In the genomic region with DNA sequence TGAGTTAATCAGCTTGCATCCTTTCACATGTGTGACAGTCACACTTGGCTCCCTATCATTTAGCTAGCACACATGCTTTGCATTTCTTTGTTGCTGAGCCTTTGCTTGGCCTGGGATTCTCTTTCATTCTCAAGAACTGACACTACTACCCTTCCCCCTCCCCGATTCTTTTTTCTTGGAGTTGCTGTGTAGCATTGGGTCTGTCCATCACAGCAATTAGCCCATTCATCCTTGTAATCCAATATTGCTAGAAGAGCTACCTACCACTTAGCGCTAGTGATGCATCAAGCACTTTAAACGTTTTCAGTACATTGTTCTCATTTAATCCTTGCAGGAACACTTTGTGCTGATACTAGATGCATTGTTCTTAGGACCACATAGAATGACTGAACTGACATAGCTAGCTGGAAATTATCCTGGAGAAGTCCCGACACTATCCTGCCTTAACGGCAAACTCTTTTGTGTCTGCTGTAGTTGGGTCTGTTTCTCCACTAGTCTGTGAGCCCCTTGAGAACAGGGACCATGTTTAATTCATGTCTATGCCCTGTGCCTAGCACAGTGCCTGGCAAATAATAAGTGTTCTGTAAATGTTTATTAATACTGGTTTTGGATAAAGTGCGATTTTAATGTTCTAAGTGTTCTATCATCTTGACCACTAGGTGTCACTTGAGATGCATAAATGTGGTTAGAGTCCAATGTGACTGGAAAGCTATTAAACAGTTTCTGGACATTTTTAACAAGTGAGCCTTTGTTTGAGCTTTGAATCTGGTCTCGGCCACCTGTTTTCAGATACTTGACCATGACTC, we compare ENCODE assay signal across 9 mouse cellular contexts. TPM values are rescaled to one million over a fixed set of nuclear protein-coding genes. Genes with fewer than 3 reads are reported as not detected.
DNase-seq lines count a peak whose midpoint lies in the region; ATAC-seq and TF ChIP-seq lines count a peak whose summit lies in the region.
"Had no signal": no experiment of that assay in that cellular context is flagged by ENCODE, and none has a peak within 500 bp of the region (broad histone marks: within the 10 kb centered on the region; RNA-seq: fewer than 3 reads in every experiment).

No protein-coding gene starts in this region.

- H3K27ac ChIP-seq in kidney, postnatal 0 days = no peak overlapping the region
- no peak overlapping the region for H3K27ac ChIP-seq in MEL (ENCODE audit: control insufficient read depth, low read depth, low read length)
- H3K27ac ChIP-seq in heart, embryonic 12.5 days (ENCODE audit: poor library complexity, severe bottlenecking) = no peak overlapping the region

- no peak for ATAC-seq in kidney, postnatal 0 days (replicated peaks; ENCODE audit: low FRiP score, low read depth)
- ATAC-seq in inflammation-experienced regulatory T-cells, adult 6 months = no peak
- no peak for ATAC-seq in heart, embryonic 12.5 days (ENCODE audit: insufficient number of reproducible peaks, low FRiP score)

- no peaks in the 10 kb centered on the region for H3K36me3 ChIP-seq in kidney, postnatal 0 days (ENCODE audit: insufficient read depth, low read length)
- no peaks in the 10 kb centered on the region for H3K36me3 ChIP-seq in MEL (ENCODE audit: control insufficient read depth in 1 of 2, insufficient read depth in 2 of 2, low read length in 2 of 2)
- H3K36me3 ChIP-seq in heart, embryonic 12.5 days = no peaks in the 10 kb centered on the region

- no peak overlapping the region for H3K4me3 ChIP-seq in kidney, postnatal 0 days (replicated peaks; ENCODE audit: low read depth, low read length)
- H3K4me3 ChIP-seq in MEL (ENCODE audit: control insufficient read depth in 1 of 2, insufficient read depth in 1 of 2, low read depth in 2 of 2, low read length in 2 of 2) = no peak overlapping the region
- H3K4me3 ChIP-seq in heart, embryonic 12.5 days = no peak overlapping the region
- H3K4me3 ChIP-seq: myocyte had no signal

- 63% methylated on average over 7 of the region's 7 CpGs for WGBS in kidney, postnatal 0 days
- WGBS in heart, embryonic 12.5 days = 62% methylated on average over 7 of the region's 7 CpGs

- DNase-seq in kidney, postnatal 0 days (ENCODE audit: low spot score) = peak; percentile 65
- no peak for DNase-seq in kidney, postnatal 14 days
- DNase-seq in MEL (ENCODE audit: low read depth, low spot score) = peak; percentile 32
- peak; percentile 9 for DNase-seq in c-Kit-positive CD71-negative TER-119-negative erythroid progenitor cells, embryonic 14.5 days (ENCODE audit: low read depth)
- DNase-seq in mesoderm, embryonic 11.5 days (ENCODE audit: low read depth, low spot score) = peak; percentile 49
- DNase-seq: gastrocnemius, postnatal 25 days had no signal

- no peak for TF ChIP-seq EP300 in MEL (IDR thresholded peaks at IDR 0.05; ENCODE audit: low read depth in 1 of 2, low read length in 2 of 2)

- H3K79me2 ChIP-seq in MEL (ENCODE audit: control insufficient read depth, insufficient read depth, low read length, poor library complexity) = no peaks in the 10 kb centered on the region

- peak; percentile 49 for TF ChIP-seq RAD21 in MEL (IDR thresholded peaks at IDR 0.05; ENCODE audit: low read depth, low read length)

- H3K27me3 ChIP-seq in kidney, postnatal 0 days (ENCODE audit: insufficient read depth, low read length) = no peaks in the 10 kb centered on the region
- no peaks in the 10 kb centered on the region for H3K27me3 ChIP-seq in MEL (ENCODE audit: control insufficient read depth in 1 of 2, insufficient read depth in 2 of 2, low read length in 2 of 2)
- H3K27me3 ChIP-seq in heart, embryonic 12.5 days (replicated peaks) = no peaks in the 10 kb centered on the region

- peak; percentile 72 for TF ChIP-seq CTCF in kidney, postnatal 0 days (IDR thresholded peaks at IDR 0.05; ENCODE audit: low read depth)
- peak in 1 of 3 experiments; percentile 58; a peak in 3 of 6 replicates for TF ChIP-seq CTCF in MEL (IDR thresholded peaks at IDR 0.05 in 2 of 3, conservative IDR thresholded peaks at IDR 0.05 in 1 of 3; ENCODE audit: control insufficient read depth in 1 of 3, insufficient read depth in 1 of 3, low read depth in 2 of 3, low read length in 3 of 3, poor library complexity in 1 of 3, severe bottlenecking in 1 of 3)

- no peak overlapping the region for H3K9ac ChIP-seq in kidney, postnatal 0 days (ENCODE audit: low read depth, low read length)
- H3K9ac ChIP-seq in MEL (ENCODE audit: control insufficient read depth, low read depth, low read length, poor library complexity, severe bottlenecking) = no peak overlapping the region
- no peak overlapping the region for H3K9ac ChIP-seq in heart, embryonic 12.5 days

- H3K4me2 ChIP-seq in kidney, postnatal 0 days (ENCODE audit: low read length) = no peak overlapping the region
- H3K4me2 ChIP-seq in heart, embryonic 12.5 days = no peak overlapping the region

- no peaks in the 10 kb centered on the region for H3K9me3 ChIP-seq in kidney, postnatal 0 days (replicated peaks; ENCODE audit: low read length)
- no peaks in the 10 kb centered on the region for H3K9me3 ChIP-seq in MEL (replicated peaks; ENCODE audit: insufficient read depth, low read length)
- H3K9me3 ChIP-seq in heart, embryonic 12.5 days (replicated peaks) = no peaks in the 10 kb centered on the region

- H3K4me1 ChIP-seq in kidney, postnatal 0 days (replicated peaks; ENCODE audit: insufficient read depth, low read length) = no peaks in the 10 kb centered on the region
- no peaks in the 10 kb centered on the region for H3K4me1 ChIP-seq in MEL (ENCODE audit: control insufficient read depth in 1 of 2, insufficient read depth in 2 of 2, low read length in 2 of 2)
- H3K4me1 ChIP-seq in heart, embryonic 12.5 days (replicated peaks) = peaks cover 6% of the 10 kb centered on the region; the same call in 1 of the 2 replicates

- TF ChIP-seq POLR2A in MEL (IDR thresholded peaks at IDR 0.05; ENCODE audit: control insufficient read depth in 1 of 2, insufficient read depth in 1 of 2, low read depth in 1 of 2, low read length in 2 of 2, poor library complexity in 1 of 2) = no peak

TF ChIP-seq in MEL, 35 proteins besides CTCF, POLR2A, EP300 and RAD21:
- TF ChIP-seq CHD1 (IDR thresholded peaks at IDR 0.05; ENCODE audit: low read depth, low read length) = no peak
- peak; percentile 40 for TF ChIP-seq SMC3 (IDR thresholded peaks at IDR 0.05; ENCODE audit: low read depth, low read length)

RNA-seq across cellular contexts. Expression of gene Slc9a6, which starts 40.2 kb away (rescaled TPM):
- 10.9 and 11.1 TPM in 2 replicates for polyA plus RNA-seq in kidney, postnatal 0 days (2015; fragmentation: Nextera tagmentation; extraction: Ambion mirVana)
- 11.4 and 11.5 TPM in 2 replicates for total RNA-seq in MEL (2012; rRNA removed)
- polyA plus RNA-seq in MEL (2012; ENCODE audit: insufficient read depth in 1 of 2, insufficient read length in 2 of 2, low read depth in 1 of 2, low replicate concordance in 2 of 2, missing spikeins in 1 of 2) = 10 to 100 TPM in 1 of 2 experiments, not detected in 1; 12.6 TPM
- polyA plus RNA-seq in inflammation-experienced regulatory T-cells, adult 6 months (2017; shearing (Covaris generic)) = 10 to 100 TPM in 1 of 3 experiments, 1 to 10 TPM in 2; 6.2 to 12.3 (median 9.2) TPM
- polyA plus RNA-seq in heart, embryonic 12.5 days (2016; fragmentation: Nextera tagmentation; extraction: Ambion mirVana) = 8.0 and 9.2 TPM in 2 replicates

RNA-seq across cellular contexts. Expression of gene Mmgt1, which starts 51.9 kb away (rescaled TPM):
- 20.4 and 21.8 TPM in 2 replicates for polyA plus RNA-seq in kidney, postnatal 0 days (2015; fragmentation: Nextera tagmentation; extraction: Ambion mirVana)
- 18.1 and 22.6 TPM in 2 replicates for total RNA-seq in MEL (2012; rRNA removed)
- 10 to 100 TPM; 16.9 to 45.6 TPM for polyA plus RNA-seq in MEL (2012; ENCODE audit: insufficient read depth in 1 of 2, insufficient read length in 2 of 2, low read depth in 1 of 2, low replicate concordance in 2 of 2, missing spikeins in 1 of 2)
- 1 to 10 TPM; 5.7 to 7.3 (median 6.3) TPM for polyA plus RNA-seq in inflammation-experienced regulatory T-cells, adult 6 months (2017; shearing (Covaris generic))
- 30.5 and 30.9 TPM in 2 replicates for polyA plus RNA-seq in heart, embryonic 12.5 days (2016; fragmentation: Nextera tagmentation; extraction: Ambion mirVana)
